Mouse (Mus musculus) 416B (cell line): Measurements from ENCODE around the gene Nppa.

Experiments used
- DNase-seq: peaks from one replicate; pipeline ENCODE4 v3.0.0; 2011; ENCODE audit warnings: low read depth

The Nppa gene

DNA sequence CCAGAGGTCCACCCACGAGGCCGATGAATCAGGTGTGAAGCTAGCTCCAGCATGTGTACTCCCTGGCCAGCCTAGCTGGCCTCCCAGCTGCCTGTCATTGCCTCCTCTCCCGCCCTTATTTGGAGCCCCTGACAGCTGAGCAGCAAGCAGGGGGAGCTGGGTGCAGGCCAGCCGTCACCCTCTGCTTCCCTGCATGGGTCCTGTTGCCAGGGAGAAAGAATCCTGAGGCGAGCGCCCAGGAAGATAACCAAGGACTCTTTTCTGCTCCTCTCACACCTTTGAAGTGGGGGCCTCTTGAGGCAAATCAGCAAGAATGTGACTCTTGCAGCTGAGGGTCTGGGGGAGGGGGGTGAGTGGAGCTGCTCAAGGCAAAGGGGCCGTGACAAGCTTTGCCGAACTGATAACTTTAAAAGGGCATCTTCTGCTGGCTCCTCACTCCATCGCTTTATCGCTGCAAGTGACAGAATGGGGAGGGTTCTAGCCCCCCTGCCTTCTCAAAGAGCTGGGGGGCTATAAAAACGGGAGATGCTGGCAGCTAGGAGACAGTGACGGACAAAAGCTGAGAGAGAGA is at the start of gene Nppa:
Gene Nppa, plus strand, starts transcription at position 521 of the 571 bp plus-strand sequence.
- DNase-seq = no peak

DNA sequence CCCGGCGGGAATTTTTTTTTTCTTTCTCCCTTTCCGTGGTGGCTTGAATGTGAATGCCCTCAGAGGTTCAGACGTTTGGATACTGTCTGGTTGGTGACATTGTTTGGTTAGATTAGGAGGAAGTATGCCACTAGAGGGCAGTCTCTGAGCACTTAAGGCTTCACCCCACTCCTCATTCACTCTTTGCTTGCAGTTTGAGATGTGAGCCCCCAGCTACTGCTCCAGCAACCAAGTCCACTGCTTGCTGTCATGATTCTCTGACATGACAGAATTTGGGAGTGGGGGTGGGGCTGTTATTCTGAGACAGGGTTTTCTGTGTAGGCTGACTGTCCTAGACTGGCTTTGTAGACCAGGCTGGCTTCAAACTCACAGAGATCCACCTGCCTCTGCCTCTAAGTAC is 46.9 kb upstream of the Nppa start:
- peak; percentile 78 for DNase-seq

DNA sequence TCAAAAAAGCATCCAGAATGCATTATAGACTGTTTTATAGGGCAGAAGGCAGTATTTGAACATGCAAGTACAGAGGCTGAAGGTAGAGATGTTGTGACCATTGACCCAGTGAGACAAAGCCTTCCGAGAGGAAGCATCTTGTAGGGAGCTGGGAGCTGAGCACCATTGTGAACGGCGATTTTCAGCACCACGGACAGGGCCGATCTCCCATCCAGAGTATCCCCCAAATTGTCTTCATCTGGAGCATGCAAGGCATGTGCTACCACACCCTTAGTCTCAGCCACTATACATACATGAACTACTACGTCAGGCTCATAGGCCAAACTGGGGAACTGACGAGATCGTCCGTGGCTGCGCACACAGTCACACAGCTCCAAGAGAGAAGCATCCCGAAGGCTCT is 43.4 kb upstream of the Nppa start:
- DNase-seq = peak; percentile 42

DNA sequence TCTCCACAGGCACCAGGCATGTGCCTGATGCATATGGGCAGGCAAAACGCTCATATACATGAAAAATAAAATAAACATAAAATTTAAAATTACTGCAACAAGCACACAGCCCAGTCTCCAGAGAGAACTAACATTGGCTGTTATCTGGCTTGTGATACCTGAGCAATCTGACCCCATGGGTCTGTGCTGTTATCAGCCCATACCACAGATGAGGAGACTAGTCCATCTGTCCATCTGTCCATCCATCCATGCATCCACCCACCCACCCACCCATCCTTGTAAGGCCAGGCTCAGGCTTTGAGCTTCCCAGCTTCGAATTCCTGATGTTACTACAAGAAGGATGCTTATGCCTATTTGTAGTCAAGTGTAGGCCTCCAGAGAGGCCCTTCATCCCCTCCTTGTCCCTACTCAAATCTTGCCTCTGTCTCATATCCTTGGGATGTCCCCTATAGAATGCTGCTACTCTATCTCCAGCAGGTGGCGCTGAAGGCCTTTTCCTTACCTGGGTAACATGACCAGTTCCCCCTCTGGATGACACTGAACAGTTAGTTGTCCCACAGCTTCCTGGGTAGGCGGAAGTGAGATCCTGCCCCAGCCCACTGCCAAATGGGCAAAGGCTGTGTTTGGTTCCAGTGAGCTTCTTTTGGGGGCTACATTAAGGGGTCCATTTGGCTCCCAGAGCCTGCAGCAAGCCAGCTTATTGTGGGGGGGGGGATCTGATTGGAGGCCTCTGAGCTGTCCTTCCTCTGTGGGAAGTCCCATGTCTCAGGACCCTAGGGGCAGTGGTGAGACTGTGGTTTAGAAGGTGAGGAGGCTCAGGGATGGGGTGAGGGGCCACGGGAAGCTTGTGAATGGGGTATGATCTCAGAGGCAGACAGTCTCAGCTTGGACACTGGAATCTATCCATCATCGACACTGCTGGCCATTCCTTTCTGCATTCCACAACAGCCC is 40.4 kb upstream of the Nppa start:
- peak; percentile 88 for DNase-seq

DNA sequence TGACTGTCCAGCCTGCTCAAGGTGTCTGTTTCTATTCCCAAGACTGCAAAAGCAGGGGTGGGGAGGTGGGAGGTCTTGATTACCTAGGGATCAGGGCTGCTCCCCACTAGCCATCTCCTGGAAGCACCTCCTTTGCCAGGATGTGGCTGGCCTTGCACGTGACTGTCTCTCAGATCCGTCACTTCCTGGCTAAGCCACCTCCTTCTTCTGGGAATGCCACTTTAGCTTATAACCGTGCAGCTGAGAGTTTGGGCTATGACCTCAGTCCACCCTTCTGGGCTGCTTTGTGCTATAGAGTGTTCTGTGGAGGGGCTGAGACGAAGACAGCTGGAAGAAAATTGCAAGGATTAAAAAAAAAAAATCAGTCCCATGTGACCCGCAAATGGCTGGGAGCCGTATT is 37.7 kb upstream of the Nppa start:
- peak; percentile 63 for DNase-seq

DNA sequence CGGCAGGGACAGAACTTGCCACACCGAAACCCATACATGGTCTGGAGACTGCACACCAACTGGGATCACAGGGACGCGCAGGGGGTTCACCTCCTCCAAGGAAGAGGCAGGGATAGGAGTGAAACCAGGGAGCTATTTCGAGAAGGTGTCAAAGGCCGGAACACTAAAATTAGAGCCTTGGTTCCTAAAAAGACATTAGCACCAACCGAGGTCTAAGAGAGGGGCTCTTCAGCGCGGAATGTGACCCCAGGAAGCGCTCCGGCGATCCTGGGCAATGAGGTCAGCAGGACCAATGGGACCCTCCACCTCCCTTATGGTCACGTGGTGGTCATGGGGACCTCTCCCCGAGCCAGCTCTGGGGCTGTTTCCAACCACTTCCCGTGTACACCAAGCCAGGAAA is 36.9 kb upstream of the Nppa start:
- no peak for DNase-seq

DNA sequence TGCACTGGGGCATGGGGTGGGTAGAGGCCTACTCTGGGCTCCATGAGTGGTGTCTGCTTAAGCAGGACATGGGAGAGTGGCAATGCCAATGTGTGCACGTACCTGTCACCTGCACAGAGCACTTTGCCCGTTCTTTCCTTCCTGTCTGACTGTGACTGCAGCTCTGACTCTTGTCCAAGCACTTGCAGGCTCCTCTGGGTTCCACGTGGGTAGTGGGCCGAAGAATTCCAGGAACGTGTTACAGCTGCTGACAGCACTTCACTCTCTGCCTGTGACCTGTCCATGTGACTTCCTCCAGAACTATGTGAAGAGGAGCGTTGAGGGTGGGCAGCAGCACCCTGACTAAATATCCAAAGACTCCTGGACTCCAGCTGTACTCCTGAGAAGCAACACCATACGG is 34.8 kb upstream of the Nppa start:
- DNase-seq = no peak

DNA sequence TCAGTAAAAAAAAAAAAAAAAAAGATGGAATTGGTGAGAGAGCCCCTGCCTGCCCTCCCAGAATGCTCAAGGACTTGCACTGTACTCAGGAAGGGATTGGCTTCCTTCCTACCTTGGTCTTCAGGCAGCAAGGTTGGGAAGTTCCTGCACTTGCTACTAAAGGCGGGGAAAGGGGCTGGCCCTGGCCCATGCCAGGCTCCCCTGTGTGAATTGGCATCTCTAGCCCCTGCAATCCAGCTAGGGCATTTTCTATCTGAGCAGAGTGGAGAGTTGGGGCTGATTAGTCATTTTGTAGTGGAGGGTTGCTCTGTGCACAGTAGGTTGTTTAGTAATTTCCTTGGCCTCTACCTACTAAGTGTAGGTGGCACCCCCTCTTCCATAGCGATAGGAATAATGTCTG is 31.7 kb upstream of the Nppa start:
- DNase-seq = no peak

DNA sequence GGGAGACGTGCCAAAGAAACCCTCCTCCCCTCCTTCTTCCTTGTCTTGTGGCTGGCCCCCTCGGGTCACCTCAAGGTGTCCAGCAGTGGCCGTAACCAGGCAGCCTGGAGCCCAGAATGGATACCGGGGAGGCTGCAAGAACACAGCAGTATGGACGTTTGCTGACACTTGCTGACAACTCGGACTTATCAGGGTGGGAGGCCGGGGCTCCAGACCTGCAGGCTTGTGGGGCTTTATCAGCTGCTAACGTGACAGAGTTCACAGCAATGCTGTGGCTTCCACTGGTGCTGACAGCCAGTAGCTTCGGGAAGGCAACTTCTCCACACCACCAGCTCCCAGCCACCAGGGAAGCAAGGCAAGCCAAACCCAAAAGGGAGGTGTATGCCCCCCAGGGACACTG is 31.2 kb upstream of the Nppa start:
- no peak for DNase-seq

DNA sequence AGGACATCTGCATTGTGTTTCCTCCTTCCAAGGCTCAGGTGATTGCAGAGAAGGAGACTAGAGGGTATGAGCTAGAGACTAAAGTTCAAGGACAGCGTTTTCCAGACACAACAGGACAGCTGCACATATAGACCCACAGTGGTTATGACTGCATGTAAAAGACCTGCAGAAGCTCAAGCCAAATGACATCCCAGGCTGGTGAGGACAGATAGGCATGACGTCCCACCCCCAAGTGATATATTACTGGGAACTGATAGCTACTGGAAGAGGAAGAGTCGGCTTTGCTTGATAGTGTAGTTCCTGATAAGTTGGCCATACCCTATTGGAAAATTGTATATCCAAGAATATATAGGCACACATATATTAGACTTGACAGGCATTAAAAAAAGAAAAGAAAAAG is 24.3 kb upstream of the Nppa start:
- DNase-seq = no peak

DNA sequence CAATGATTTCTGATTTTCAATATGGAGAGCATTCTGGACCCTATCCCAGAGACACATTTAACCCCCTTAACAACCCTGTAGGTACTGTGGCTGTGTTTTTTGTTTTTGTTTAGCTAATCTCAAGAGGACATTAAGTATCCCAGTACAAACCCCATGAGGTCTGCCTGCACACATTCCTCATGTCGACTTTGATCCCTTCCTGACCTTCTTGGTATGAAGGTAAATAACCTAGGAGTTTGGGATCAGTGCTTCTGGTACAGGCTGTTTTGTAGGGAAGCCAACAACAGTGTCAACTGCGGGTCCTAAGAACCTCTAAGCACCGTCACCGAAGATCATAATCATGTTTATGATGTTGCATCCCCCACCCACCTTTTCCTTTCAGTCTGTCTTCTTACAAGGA is 22.8 kb upstream of the Nppa start:
- peak; percentile 46 for DNase-seq

DNA sequence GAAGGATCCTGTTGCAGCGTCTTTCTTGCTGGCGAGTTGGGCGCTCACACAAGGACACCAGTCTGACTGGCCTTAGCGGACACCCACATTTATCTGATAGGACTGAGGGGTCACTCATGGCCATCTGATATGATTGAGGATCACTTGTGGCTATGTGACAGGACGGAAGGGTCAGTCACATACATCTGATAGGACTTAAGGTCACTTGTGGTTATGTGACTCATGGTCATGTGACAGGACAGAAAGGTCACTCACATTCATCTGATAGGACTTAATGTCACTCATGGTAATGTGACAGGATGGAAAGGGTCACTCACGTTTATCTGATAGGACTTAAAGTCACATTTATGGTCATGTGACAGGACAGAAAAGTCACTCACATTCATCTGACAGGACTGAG is 22.1 kb upstream of the Nppa start:
- DNase-seq = peak; percentile 57

DNA sequence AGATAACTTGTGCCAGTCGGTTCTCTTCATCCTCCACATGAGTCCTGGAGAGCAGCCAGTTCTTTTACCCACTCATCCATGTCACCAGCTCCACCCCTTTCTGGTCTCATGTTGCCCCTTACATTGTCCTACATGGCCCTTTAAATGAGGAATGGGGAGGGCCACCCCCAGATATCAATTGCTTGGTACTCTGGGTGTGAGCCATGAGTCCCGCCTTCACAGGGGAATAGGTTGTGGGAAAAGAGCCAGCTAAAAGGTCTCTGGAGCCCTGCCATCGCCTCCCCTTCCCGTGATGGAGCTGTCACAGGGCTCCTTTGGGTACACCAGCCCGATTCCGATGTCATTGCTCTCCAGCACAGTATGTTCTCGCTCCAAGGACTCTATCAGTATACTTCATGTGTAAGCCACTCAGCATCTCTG is 21.1 kb upstream of the Nppa start:
- DNase-seq = no peak

DNA sequence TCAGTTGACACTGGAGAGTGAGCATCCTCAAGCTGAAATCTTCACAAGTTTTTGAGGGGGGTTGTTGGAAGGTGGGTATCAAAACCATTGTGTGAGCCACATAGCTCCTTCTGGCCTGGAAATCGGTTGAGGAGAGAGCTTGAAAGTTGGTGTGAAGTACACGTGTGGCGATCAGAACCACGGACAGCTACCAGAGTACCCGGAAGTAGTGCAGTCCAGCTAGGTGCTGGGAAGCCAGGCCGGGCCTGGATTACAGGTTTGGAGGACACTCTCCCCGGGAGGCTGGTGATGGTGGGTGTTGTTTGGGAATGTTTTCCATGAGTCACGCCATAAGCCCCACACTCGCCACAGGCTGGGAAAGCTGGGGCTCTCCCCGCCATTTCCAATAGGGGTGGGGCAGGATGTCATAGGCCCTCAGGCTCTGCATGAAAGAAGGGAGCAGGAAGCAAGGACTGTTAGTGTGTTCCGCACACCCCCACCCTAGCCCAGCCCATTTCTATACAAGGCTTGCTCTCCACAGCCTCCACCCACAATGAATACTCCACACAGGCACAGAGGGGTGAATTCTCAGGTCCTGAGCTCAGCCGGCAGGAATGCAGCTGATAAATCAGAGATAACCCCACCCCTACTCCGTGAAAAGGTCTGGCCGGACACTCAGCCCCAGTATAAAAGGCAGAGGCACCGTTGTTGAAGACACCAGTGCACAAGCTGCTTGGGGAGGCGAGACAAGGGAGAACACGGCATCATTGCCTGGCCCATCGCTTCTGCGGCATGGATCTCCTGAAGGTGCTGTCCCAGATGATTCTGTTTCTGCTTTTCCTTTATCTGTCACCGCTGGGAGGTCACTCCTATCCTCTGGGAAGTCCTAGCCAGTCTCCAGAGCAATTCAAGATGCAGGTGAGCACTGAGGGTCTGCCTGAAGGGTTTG is 15.1 kb upstream of the Nppa start, which contains the start of gene Nppb:
Gene Nppb, plus strand, starts transcription at position 584 of the 928 bp plus-strand sequence.
- peak; percentile 66 for DNase-seq

DNA sequence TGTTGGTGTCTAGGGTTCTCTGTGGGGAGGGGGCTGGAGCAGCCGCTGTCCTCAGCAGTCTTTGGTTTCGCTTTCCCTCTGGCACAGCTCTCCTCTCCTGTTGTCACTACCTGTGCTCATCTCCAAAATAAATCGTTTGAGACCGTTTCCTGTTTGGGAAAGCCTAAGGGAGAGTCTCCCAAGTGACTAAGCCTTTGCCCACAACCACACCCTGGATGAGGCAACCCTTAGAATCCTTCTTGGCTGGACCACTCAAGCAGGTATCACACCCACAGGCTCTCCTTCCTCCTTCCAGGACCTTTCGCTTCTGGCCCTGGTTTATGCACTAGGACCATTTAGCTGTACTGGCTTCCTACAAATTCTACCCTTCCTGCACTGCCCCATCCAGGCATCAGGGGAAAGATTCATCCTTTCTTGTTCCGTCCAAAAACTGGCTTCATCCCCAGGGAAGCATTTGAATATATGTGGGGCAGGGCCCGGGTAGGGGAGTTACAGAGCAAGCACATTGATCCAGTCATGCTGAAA is 6.9 kb upstream of the Nppa start:
- DNase-seq = no peak

DNA sequence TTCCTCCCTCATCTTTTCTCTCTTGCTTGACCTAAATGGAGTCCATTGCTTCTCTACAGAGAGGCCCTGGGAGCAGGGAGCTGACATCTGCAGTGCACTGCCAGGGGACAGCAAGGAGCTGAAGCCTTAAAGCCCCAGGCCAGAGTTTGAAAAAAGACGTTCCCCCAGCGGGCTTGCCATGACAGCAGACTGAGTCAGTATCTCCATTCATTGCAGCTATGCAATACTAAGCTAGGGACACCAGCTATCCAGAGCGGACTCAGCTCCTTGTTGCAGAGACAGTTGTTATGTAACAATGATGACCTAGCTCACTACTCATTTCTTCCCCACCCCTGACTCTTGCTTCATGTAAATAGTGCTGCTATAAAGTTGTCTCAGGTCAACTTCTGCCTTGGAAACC is 5.2 kb upstream of the Nppa start:
- DNase-seq = no peak

DNA sequence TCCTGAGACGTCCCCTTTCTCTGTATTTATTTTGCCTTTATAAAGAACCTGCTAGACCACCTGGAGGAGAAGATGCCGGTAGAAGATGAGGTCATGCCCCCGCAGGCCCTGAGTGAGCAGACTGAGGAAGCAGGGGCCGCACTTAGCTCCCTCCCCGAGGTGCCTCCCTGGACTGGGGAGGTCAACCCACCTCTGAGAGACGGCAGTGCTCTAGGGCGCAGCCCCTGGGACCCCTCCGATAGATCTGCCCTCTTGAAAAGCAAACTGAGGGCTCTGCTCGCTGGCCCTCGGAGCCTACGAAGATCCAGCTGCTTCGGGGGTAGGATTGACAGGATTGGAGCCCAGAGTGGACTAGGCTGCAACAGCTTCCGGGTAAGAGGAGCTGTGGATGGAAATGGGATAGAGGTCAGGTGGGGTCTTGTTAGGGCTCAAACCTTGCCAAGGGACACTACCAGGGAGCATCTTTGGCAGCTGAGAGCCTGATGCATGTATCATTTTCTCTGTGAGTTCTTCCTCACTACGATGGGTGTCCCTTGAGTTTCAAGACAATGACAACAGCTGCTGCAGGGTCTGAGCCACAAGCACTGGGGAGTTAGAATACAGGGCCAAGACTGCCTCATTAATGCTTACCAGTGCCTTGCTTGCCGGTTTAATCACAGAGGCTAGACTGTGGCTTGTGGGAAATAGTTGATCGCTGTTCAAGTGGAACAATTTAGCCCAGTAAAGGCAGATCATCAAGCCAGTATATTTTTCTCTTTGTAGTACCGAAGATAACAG is 679 bp downstream of the Nppa start:
- no peak for DNase-seq

DNA sequence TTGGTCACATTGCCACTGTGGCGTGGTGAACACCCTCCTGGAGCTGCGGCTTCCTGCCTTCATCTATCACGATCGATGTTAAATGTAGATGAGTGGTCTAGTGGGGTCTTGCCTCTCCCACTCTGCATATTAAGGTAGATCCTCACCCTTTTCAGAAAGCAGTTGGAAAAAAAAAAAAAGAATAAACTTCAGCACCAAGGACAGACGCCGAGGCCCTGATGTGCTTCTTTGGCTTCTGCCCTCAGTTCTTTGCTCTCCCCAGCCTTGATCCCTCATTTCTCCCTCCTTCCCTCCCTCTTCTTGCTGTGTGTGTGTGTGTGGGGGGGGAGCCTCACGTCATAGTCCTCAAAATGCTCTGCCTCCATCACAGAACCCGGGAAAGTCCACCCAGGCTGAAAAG is 1.3 kb downstream of the Nppa start:
- peak; percentile 10 for DNase-seq

DNA sequence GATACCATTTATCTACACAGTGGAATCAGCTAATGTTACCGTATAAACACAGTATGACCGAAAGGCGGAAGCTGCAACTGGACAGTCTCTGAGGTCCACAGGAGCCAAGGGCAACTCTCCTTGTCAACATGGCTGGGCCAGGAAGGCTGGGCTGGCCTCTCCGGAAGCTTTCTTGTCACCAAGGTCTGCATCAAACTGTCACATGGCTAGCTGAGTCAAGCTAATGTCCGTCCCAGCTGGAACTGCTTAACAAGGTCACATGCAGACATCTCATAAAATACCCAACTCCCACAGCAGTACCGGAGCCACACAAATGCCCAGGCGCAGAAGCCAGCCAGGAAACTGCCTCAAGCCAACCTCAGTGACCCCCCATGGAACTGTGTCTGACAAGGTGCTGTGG is 3.8 kb downstream of the Nppa start:
- DNase-seq = no peak

DNA sequence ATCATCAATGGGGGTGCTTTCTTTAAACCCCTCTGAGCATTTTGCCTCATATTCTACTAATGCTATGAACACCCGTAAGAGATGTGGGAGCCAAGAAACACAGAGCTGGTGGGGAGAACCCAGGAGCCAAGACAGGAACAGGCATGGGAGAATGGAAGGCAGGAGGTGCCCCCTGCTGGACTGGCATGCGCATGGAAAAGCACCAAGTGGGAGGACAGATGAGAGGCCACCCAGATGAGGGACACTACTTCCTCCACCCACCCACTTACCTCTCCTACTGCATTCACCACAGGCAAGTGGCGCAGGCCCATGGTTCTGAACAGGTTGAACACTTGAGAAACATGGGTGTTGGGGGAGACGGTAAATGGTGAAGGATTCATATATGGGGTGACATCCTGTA is 7.9 kb downstream of the Nppa start:
- DNase-seq = peak; percentile 37

DNA sequence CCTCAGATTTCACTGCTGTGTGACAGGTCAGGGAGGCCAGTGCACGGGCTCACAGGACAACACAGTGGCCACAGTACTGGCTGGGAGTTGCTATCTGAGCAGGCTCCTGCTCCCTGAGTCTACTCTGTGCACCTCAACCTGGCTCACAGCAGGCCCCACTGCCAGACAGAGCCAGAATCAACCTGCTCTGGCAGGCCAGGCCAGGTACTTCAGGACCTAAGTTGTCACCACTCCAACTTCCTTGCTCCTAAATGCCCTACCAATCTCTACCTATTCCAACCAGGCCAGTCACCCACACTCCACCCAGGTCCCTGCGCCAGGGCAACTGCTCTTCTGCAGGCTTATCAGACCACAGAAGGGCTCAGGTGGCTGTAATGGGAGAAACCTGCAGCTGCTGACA is 9.1 kb downstream of the Nppa start:
- DNase-seq = no peak
